Mouse (Mus musculus) cerebellum, postnatal 4 days (tissue): ENCODE results near the gene Olfr1229.

Source experiments
- DNase-seq, 2 experiments: peaks; one replicate each; pipeline ENCODE4 v3.0.0; 2022; ENCODE audit warnings: low spot score in 2 of 2, mixed read lengths in 1 of 2

Gene Olfr1229

DNA sequence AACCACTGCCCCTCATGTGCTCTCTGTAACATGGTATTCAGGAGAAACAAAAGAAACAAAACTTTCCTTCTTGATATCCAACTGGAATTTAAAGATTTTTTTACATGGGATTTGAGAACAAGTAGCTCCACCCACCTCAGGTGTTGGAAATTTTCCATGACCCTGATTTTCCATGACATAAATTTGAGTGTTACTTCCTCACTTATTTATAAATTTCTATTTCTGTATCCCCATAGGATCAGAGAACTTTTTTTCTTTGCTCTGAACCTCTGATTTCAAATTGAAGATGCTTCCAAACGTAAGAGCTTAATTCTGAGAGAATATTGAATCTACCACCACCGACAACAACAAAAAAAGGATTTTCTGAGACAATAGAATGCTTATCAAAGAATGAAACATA is at the start of gene Olfr1229:
Gene Olfr1229 (minus strand): TSS at position 101 of the 400 bp plus-strand sequence.
- no peak for DNase-seq

DNA sequence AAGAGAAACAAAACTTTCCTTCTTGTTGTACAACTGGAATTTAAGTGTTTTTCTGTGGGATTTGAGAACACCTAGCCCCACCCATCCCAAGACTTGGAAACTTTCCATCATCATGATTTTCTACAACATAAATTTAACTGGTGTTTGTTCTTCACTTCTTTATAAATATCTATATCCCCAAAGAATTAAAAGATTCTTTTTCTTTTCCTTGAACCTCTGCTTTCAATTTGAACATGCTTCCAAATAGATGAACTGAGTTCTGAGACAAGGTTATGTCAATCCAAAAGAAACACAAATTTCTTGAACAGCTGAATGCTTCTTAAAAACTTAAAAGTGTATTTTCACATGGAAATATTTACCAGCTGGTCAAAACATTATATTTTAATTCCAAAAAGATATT is 41.8 kb upstream of the Olfr1229 start, which contains the start of gene Olfr1232:
Gene Olfr1232 (minus strand): TSS at position 101 of the 400 bp plus-strand sequence.
- DNase-seq: no peak

DNA sequence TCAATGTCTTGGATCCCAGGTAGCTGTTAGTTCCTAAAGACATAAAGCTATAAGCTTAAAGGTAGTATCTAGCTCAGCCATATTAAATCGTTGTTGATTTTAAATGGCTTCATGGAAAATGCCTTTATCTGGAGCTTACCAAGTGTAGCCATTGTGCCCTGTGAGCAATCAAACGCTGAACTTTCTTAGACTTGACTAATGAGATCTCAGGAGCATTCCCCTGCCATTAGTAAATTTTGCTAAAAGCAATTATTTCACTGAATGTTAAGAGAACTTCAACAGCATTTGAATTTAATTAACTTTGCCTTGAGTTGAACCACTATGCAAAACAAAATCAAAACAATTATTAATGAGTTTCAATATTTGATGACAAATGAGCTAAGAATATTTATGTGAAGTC is 19.2 kb upstream of the Olfr1229 start, which contains the start of gene Olfr1231:
Gene Olfr1231 (minus strand): TSS at position 101 of the 400 bp plus-strand sequence.
- no peak for DNase-seq

DNA sequence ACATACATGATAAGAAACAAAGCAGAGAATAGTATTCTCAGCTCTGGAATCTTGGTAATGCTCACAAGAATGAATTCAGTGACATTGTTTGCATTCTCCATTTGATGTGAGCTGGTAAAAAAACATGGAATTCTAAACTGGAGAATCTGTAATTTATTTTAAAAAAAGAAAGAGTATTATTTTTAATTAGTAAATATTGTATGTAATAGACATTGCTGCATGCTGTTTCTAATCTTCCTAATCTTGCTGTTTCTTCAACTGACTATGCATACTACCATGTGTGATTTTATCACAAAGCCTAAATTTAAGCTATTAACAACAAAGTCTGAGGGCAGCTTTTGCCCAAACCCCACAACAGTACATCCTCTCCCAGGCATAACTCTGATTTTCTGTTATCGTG is 9.4 kb upstream of the Olfr1229 start, which contains the start of gene Olfr1230:
Gene Olfr1230 (minus strand): TSS at position 101 of the 400 bp plus-strand sequence.
- DNase-seq: no peak

DNA sequence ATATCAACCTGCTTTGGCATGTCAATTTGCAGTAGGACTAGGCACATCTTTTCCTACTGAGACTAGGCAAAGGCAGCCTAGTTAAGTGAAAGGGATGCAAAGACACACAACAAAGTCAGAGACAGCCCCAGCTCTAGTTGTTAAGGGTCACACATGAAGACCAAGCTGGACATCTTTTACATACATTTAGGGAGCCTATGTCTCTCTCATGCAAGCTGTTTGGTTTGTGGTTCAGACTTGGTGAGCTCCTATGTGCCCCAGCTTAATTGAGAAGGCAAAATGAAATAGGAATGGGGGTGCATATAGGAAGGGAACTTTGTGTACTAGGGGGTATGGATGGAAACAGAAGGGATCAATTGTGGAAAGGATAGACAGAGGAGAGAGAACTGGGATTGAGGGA is 33.9 kb downstream of the Olfr1229 start, which contains the start of gene Olfr1228:
Gene Olfr1228 (minus strand): TSS at position 101 of the 400 bp plus-strand sequence.
- DNase-seq: no peak
